Mouse (Mus musculus): ENCODE measurements at regions not wholly inside any gene's neighbourhood (a gene's known extent, or its start where the extent isn't known, plus 50 kb on each side); places are given as distances from the start of the nearest gene placed in this dataset.

DNA sequence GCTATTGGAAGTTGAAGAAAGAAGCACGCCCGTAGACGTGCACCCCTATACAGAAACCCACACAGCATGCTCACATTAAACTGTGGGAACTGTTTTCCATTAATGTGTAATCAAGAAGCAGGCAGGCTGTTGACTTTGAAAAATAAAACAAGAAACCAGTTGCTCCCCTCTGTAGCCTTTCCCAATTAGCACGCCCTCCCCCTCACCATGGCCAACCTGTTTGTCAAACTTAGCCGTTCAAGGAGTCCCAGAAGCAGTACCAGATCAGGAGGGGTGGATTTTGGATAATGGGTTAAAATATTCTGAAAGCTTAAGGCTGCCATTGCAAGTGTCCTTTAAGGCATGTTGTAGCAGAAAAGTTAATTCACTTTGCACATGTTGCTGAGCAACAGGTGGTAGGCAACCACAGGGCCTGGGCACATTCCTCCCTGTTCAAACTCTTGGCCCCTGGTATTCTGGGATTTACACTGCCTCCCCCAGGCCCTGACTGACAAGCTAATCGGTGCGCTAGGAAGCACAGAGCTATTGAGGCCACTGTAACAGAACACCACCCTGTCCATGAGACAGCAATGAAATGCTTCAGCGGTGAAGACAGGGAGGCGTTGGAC, 277.3 kb upstream of the Nr2f2 start:
- DNase-seq (ENCODE audit: low read depth) = no peak

DNA sequence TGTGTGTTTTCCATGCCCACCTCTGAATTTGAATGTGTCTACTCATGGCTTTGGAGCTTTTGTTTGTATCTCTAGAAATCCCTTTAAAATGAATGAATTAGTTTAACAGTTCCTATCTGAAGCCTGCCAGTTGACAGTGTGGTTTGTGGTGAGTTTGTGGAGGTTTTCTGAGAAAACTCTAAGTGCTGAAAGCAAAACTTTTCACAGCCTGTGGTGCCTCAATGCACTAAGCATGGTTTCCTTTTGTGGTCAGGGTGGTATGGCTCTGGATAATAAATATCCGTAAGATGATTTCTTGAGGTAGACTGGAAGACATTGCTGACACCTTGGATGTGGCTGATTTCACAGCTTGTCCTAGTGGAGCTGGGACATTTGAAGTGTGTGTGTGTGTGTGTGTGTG, 276.5 kb upstream of the Nr2f2 start:
- DNase-seq (ENCODE audit: low read depth) = no peak

DNA sequence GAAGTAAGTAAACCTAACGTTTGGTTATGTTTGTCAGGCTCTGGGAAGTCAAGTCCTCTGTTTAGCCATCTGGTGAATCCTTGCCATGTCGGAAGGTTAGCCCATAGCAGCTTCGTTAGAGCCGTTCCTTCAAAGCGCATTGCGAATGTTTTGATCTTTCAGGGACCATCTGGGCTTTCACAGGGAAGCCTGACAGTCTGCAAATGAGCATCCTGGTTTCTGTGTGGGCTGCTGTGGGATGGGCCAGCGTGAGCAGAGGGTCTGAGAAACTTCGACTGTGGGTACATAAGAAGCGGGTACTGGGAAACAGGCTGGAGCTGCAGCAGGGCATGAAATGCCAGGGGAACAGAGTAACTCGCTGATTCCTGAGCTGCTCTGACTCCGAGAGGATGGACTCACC, 274.7 kb upstream of the Nr2f2 start:
- no peak for DNase-seq (ENCODE audit: low read depth)

DNA sequence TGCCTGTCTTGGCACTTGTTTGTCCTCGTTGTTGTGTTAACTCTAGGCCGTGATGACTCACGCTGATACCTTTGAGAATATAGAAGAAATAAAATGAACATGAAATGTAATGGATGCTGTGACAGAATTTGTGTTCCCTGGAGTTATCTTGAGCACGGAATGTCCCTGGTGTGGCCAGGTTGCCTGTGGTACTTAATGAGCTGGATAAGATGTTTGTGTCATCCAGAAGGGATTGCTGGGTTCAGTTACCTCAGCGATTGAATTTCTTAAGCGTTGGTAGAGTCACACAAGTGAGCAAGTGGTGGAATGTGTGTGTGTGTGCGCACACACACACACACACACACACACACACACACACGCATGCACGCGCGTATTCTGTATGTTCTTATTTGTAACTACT, 274.0 kb upstream of the Nr2f2 start:
- DNase-seq (ENCODE audit: low read depth) = no peak

DNA sequence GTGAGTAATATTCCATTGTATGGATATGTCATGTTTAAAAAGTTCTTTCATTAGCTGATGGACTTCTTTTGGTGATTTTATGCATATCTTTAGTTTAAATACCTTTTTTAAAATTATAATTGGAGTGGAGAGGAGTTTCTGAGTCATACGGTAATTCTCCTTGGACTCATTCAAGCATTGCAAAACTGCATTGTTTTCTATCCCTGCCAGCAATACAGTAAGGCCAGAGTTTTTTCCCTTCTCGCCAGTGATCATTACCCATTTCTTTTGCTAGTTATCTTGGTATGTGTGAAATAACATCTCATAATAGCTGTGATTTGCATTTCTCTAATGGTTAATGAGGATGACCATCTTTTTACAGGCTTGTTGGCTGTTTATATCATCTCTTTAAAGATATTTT, 271.6 kb upstream of the Nr2f2 start:
- DNase-seq (ENCODE audit: low read depth) = no peak

DNA sequence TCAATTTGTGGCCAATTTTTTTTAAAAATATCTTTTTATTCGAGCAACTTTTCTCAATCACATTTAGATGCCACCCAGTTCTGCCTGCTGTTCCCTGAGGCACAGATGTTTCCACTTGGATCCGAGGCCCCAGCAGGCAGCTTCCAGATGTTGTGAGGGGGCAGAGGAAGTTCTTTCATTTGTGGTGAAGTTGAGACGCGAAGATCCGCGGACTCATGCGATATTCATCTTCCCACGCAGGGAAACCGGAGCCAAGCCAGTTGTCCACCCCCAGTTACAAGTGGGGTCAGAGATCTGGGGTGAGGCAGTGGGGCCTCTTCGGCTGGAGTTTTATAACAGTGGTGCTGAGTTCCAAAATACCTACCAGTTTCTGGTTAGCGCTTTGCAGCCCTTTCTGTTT, 267.5 kb upstream of the Nr2f2 start:
- no peak for DNase-seq (ENCODE audit: low read depth)

DNA sequence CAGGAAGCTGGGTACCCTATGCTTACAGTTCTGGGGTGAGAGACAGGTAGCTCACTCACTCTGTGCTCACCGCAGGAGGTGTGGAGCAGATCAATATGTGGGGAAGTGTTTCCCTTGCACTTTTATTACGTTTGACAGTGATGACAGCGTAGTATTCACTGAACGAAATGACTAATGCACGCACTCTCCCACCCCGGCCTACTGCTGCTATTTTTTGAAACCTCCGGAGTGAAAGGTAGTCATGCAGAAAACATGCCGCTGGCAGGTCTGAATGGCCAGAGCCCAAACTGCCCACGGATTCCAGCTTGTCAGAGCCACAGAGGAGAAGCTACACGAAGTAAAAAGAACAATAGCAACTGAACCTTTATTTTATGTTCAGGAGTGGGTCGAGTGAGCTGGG, 267.0 kb upstream of the Nr2f2 start:
- no peak for DNase-seq (ENCODE audit: low read depth)

DNA sequence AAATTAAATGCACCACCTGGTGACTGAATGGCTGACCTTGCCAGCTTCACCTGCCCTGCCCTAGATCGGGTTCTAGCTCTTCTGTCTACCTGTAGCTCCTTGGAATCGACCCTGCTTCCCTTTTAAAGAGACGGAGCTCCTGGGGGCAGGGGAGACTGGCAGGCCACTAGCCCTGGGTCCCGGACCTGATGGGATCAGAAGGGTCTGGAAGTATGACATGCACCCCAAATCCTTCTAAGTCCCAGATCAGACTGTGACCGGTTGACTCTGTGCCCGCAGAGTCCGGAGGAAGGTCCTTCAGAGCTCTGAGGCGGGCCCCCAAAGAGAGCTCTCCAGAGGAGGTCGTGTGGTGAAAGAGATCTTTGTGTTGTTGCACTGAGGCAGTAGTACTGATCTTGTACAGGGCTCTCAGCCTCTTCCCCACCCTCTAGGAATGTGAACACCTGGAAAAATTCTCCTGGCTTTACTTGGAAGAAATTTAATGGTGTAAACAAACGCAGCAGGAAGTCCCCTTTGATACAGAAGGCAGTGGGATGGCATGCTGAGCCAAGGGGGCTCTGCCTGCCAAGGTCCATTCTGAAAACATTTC, 259.2 kb upstream of the Nr2f2 start:
- DNase-seq (ENCODE audit: low read depth) = no peak

DNA sequence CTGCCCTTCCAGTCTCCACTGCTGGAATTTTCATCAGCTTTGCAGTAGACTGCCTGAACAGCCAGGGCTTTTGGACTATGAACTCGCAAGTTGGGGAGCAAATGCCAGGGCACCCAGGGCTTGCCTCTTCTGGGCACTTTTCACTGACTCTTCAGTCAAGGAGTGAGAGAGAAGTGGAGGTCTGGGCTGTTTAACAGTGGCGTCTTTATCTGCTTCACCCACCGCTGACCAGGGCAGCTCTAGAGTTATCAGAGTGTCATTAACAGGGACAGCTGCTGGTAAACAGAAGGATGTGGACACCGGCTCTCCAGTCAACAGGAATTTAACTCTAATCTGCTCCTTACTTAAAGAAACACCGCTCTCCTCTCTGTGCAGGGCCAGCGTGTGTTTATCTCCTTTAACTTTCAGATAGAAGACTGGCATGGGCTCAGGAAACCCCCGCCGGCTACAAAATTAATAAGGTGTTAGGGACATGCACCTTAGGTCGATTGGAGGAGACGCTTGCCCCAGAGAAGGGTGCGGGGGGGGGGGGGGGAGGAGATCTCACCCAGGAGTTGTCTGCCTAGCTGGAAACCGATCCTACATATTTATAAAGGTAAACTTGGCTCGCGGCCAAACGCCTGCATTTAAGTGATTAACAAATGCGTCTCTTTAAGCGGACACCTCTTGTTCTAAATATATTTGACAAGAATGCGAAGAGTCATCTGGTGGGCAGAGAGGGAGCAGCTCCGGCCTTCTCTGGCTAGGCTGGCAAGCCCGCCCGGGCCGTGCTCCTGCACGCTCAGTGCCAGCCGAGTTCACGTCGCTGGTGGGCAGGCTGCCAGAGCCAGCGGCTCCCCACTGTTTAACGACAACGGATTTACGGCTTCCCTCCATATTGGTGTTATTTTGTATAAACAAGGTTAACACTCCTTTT, 258.4 kb upstream of the Nr2f2 start:
- no peak for DNase-seq (ENCODE audit: low read depth)

DNA sequence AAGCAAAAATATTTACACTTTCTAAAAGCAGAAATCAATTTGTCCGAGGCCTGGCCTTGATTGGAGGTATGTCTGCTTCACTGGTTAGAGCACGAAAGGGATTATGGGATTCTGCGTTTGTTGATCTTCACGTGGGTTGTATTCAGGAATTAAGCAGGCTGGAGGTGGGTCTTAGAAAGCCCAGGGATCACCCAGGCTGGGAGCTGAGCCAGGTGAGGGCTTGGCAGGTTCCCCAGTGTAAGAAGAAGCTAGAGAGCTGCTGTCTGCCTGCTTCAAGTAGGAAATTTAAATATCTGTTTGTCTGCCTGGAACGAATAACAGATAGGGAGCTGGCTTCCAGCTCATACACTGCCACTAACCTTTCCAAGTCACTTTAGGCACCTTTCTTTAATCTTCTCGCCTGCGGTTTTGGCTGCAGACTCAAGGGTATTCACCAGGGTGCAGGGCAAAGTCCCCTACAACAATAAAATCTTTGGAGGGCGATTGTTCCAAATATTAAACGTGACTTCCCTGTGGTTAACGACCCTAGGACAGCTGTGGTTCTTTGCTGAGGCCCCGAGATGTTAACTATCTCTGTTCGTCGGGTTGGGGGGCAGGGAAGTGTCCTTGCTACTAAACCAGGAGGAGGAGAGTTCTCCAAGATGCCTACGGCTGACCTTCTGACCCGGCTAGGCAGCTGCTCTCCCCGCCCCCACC, 257.6 kb upstream of the Nr2f2 start:
- peak; percentile 93 for DNase-seq (ENCODE audit: low read depth)

DNA sequence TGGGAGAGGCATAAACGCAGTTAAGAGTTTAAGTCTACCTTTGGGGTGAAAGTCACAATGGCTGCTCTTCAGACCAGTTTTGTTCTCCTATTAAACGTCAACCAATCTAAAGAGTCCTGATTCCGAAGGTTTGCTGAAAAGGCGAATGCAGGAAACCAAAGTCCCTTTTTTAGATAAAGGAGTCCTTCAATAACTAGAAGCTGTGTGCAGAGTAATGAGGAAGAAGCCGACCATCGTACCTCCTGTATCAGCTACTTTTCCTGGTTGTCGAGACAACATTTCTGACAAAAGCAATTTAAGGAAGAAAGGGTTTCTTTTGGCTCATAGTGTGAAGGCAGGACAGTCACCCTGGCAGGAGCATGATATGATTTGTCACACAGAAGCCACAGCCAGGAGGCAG, 252.9 kb upstream of the Nr2f2 start:
- no peak for DNase-seq (ENCODE audit: low read depth)

DNA sequence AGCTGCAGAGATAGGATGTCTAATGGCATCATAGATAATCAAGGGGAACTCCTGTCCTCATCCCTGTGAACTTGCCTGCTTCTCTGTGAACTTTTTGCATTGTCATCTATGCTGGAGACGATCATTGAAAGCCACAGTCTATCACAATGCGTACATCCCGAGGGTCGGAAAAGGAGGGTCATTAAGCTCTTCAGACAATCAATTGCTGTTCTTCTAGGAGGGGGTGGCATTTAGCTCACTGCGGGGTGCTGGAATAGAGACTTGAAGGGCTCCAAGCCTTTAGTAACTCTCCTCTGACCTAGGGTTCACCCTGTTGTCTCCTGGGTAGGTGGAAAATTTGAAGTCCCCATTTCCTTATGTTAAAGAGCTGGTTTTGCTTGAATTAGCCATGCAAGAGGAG, 251.7 kb upstream of the Nr2f2 start:
- no peak for DNase-seq (ENCODE audit: low read depth)

DNA sequence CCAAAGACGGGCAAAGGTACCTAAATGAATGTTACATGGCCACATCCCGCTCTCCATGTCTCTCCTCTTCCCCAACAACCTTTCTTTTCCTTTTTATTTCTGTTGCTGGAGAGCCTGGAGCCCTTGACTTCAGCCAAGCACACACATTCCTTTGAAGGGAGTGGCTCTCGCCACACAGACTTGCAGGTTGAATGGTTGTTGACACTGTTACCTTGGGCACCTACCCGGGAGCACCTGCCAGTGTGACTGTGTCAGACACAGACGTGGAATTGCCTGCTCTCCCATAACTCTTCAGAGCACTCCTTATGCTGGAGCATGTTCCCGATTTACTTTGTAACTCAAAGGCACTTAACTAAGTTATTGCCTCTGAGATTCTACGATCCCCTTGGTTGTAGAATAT, 240.0 kb upstream of the Nr2f2 start:
- no peak for DNase-seq (ENCODE audit: low read depth)

DNA sequence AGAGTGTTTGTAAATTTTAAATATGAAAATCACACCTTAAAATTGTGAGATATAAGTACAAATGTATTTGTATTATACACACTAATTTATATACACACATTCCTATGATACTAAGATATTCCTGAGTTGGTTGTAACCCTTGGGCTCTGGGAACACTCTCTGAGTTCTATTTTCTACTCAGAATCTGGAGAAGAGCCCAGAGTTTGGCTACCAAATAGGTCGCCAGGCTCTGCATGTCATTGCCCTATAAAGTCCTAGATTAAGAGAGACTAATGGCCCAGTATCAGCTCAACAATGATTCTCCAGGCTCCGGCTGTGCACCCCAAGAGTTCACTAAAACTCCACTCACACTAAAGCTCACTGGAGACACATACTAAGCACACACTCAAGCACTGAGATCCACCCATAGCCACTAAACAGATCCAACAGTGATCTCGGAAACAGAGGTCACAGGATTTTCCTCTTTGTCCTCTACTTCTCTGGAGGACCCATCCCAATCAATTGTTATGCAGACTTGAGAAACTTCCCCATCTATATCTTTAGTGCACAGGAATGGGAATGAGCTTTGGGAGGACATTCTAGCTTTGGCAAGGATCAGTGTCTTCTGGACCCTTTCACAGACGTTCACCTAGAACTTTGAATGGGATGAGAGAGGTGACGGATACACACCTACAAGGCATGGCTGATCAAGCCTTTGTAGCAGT, 238.1 kb upstream of the Nr2f2 start:
- DNase-seq (ENCODE audit: low read depth) = no peak

DNA sequence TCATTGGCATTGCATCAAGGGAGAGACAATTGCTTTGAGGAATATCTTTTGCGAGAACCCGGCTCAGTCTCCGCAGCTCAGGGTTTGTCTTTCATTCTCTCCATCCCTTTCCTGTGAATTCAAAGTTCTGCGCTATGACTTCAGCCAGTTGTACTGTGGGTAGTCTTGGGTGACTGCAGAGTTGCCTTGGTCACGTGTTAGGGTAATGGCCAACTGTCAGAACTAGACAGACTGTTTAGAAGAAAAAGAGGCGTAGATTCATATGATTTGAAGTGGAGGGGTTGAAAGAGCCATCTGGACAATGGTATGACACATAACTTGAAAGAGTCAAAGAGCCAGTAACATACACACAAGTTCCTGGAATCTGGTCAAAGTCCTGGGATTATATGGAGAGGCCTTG, 226.5 kb upstream of the Nr2f2 start:
- DNase-seq (ENCODE audit: low read depth) = no peak

DNA sequence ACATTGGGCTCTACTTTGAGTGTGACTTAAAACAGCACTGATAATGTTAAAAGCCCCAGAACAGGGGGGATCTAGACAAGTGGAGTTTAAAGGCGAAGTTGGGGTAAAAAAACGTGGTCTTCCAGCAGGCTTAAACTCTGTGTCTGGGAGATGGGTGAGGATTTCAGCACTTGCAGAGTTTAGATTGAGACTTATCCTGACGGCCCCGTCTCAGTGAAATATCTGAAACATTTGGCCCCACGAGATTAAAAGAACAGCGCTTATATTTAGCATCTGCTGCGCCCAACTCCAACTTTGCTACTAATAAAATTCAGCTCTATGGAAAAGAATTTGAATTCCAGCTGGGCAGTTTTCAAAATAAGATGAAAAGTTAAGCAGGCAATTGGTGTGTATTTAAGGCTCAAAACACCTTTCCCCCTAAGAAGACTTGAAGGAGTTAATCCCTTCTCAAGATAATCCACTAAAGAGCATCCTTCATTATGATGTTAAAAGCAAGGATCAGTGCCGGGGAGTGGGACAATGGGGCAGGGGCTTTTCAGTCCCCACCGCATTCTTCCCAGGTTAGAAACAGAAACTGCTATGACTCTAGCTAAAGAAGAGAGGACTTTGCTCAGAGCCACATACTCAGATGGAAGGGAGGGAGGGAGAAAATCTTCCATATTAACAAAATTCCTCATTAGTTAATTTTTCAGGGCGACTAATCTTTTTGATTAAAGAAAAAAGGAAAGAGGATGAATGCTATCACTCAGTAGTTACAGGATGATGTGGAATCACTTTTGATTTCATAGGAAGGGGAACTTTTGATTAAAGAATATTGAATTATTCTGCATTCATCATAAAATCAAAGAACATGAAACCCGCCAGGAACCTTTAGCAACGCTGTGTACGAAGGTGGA, 225.1 kb upstream of the Nr2f2 start:
- DNase-seq (ENCODE audit: low read depth) = no peak

DNA sequence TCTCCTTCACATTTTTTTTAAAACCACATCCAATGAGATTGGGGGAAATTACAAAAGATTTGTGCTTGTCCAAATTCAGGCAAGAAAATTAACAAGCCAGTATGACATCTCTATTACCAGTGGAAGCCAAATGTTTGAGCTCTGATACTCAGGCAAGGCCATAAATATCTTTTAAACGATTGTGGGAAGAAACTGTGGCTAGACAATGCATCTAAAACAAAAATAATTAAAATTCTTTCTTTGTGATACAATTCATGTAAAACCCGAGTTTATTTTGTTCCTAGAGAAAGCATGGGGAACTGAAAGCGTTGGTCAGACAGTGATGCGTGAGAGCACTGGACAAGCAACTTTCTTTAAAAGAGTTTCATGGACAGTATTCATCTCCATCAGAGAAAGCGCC, 223.2 kb upstream of the Nr2f2 start:
- DNase-seq (ENCODE audit: low read depth) = no peak

DNA sequence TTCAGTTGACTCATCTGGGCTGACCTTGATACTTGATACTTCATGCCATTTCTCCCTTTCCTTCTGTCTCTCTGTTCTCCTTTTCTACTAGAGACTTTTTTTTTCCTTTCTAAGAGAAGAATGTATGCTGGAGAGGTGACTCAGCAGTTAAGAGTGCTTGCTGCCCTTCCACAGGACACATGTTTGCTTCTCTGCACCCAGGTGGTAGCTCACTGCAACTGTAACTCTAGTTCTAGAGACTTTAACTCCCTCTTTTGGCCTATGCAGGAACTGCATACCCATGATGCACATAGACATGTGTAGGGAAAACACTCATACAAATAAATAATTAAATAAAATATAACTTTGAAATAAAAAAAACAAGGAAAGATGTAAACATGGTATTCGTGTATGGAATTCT, 221.5 kb upstream of the Nr2f2 start:
- DNase-seq (ENCODE audit: low read depth) = no peak

DNA sequence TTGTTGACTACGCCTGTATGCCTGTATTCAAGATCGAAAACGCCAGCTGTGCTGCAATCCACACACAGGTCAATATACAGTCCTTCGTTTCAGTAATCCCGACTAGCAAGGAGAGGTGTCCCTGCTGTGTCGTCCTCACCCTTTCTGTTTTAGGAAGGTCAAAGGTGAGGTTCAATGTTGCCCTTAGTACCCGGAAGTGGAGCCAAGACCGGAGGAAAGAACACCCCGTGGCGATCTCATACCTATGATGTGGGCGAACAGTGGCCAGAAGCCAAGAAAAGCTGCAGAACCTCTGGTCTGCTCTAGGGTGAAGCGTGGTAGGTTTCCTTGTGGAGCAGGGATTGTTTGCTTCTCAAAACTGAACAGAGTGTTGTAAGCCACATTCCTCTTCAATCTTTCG, 217.9 kb upstream of the Nr2f2 start:
- peak; percentile 54 for DNase-seq (ENCODE audit: low read depth)

DNA sequence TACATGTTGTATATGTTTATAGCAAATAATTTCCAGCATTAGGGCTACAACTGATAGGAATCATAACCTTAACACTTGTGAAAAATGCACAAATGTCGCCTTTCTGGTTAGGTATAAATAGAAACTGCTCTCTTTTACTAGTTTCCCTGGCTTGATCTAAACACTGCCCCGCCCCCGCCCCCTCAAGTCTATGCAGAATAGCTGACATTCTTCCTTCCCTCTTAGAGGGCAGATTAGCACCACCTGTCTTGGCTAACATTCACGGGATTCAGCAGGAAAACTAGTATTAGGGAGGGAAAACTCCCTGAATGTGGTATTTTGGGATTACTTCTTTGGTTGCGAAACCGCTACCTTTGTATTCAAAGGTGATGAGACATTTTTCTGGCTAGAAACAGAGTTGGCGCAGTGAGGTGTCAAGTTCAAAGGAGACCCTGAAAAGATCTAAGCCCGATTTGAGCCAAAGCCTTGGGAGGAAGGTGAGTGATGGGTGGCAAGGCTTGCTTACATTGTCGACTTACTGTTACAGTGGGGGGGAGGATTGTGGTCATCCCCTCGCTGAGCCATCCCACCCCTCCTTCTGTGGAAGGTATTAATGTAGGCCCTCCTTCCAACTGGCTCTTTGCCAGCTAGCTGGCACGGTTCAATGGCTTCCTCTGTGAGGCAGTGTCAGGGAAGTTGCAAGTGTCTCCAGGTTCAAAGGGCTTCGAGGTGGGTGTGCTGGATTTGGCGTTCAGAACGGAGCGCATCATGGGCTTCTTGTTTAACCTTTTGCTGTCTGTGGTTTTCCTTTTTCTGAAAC, 209.8 kb upstream of the Nr2f2 start:
- peak; percentile 73 for DNase-seq (ENCODE audit: low read depth)

Measured in gonadal fat pad, adult 2 months (tissue).